Mouse (Mus musculus) embryonic facial prominence, embryonic 10.5 days (tissue): ENCODE results near the gene Shank2. TPM values are rescaled to one million over a fixed set of nuclear protein-coding genes. Genes with fewer than 3 reads are reported as not detected.

Source experiments
- DNase-seq: peaks from one replicate; pipeline ENCODE4 v3.0.0-alpha.2; 2017; ENCODE audit warnings: low spot score
- H3K27ac ChIP-seq: fragments of 300-500 bp; sonication (generic); replicated peaks from 2 replicates; pipeline ENCODE4 v1.5.1; 2016; ENCODE audit warnings: mild to moderate bottlenecking
- H3K27me3 ChIP-seq: fragments of 300-500 bp; sonication (generic); replicated peaks from 2 replicates; pipeline ENCODE4 v1.6.1; 2016; ENCODE audit warnings: low read depth, mild to moderate bottlenecking; ENCODE audit not compliant: poor library complexity, severe bottlenecking
- H3K36me3 ChIP-seq: fragments of 300-500 bp; sonication (generic); replicated peaks from 2 replicates; pipeline ENCODE4 v1.6.1; 2016; ENCODE audit warnings: mild to moderate bottlenecking, moderate library complexity
- H3K4me1 ChIP-seq: fragments of 300-500 bp; sonication (generic); 2 replicates; pipeline ENCODE4 v1.6.1; 2016
- H3K4me3 ChIP-seq: fragments of 300-500 bp; sonication (generic); 2 replicates; pipeline ENCODE4 v1.5.1; 2016; ENCODE audit warnings: mild to moderate bottlenecking, moderate library complexity
- H3K9me3 ChIP-seq: fragments of 300-500 bp; sonication (generic); 2 replicates; pipeline ENCODE4 v1.6.1; 2016; ENCODE audit warnings: mild to moderate bottlenecking
- WGBS: fragments of 180-500 bp; shearing (Covaris S2); methylation state at CpG from one replicate; pipeline ENCODE4 v1.1.7; 2016; 5-methylcytosine and 5-hydroxymethylcytosine counted together
- polyA plus RNA-seq: library from polyadenylated mRNA; unstranded; fragments of >200 nt; fragmentation: Nextera tagmentation; extraction: Ambion mirVana; gene quantifications from 2 replicates; pipeline ENCODE4 v1.2.1, GENCODE M21; 2016

Gene Shank2
- polyA plus RNA-seq, 1 experiment from 2014 or later: 0.75 TPM

- H3K36me3 ChIP-seq: no peaks in the 10 kb centered on the region
- 81% methylated on average over 10 of the region's 10 CpGs for WGBS
- H3K27me3 ChIP-seq: no peaks in the 10 kb centered on the region
- no peak for DNase-seq
- no peaks in the 10 kb centered on the region for H3K4me1 ChIP-seq
- H3K27ac ChIP-seq: no peak overlapping the region
- no peaks in the 10 kb centered on the region for H3K9me3 ChIP-seq
- no peak overlapping the region for H3K4me3 ChIP-seq
These were observed 306.2 kb downstream of the Shank2 start for GRCm38 (mm10) chr7:144307853-144308409.

DNA sequence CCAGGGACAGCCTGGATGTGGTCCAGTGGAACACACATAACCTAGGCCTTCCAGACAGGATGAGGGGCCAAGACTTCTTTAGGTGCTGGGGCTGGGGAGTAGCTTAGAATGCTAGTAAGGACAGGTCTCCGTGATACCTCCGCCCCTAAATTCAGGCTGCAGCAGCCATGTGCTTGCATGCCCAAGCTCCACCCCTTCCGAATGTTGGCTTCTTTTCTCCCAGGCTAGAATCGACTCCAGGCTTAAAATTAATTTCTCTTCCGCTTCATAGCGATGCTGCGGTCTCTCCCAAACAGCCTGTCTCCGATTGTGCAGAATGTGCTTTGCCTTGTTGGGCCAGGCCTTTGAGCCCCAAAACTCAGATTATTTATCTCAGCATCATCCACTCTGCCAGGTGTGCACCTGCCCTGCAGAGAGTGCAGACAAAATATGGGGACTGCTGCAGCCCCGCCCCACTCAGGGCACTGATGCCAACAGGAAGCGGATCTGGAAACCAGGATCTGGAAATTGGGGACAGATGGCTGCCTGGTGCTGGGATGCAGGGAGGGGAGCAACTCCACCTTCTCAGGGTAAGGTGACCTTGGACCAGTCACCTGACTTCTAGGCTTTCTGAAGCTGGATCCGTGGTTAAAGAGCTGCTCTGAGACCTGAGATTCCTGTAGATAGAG, 312.8 kb downstream of the Shank2 start:
- Histone ChIP-seq H3K9me3 (no peaks in the 10 kb centered on the region), H3K27ac (no peak overlapping the region), H3K36me3 (no peaks in the 10 kb centered on the region), H3K4me1 (peaks cover 11% of the 10 kb centered on the region), H3K27me3 (no peaks in the 10 kb centered on the region), H3K4me3 (no peak overlapping the region)
- WGBS: 88% methylated on average over 11 of the region's 11 CpGs
- DNase-seq: no peak

- Histone ChIP-seq H3K4me1 (peaks cover 11% of the 10 kb centered on the region), H3K4me3 (no peak overlapping the region), H3K27me3 (no peaks in the 10 kb centered on the region), H3K27ac (no peak overlapping the region), H3K36me3 (no peaks in the 10 kb centered on the region), H3K9me3 (no peaks in the 10 kb centered on the region)
- no peak for DNase-seq
- 89% methylated on average over 6 of the region's 6 CpGs for WGBS
These were observed 314.5 kb downstream of the Shank2 start for GRCm38 (mm10) chr7:144316224-144316623.

DNA sequence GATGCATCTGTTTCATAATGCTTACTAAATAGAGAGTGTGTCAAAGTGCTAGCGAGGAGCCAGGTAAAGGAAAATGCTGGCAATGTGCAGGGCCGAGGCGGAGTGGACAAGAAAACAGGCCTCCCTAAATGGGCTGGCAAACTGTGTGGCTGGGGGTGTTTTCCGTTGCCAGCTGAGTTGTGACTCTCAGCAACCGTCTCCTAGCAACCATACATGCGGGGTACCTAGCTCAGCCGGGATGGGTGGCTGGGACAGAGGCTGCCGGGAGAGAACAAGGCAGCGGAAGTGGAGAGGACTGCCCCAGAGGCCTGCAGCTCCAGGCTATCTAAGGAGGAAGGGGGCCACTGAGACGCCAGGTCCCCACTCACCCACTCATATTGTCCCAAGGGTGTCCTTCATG, 315.1 kb downstream of the Shank2 start:
- H3K27ac ChIP-seq: no peak overlapping the region; the same call in 1 of the 2 replicates
- no peaks in the 10 kb centered on the region for H3K36me3 ChIP-seq
- no peaks in the 10 kb centered on the region for H3K27me3 ChIP-seq
- H3K4me1 ChIP-seq: peaks cover 11% of the 10 kb centered on the region
- H3K9me3 ChIP-seq: no peaks in the 10 kb centered on the region
- 40% methylated on average over 10 of the region's 10 CpGs for WGBS
- DNase-seq: peak; percentile 24
- H3K4me3 ChIP-seq: no peak overlapping the region

- H3K4me3 ChIP-seq: no peak overlapping the region
- DNase-seq: no peak
- H3K9me3 ChIP-seq: no peaks in the 10 kb centered on the region
- no peaks in the 10 kb centered on the region for H3K36me3 ChIP-seq
- no peak overlapping the region for H3K27ac ChIP-seq
- no peaks in the 10 kb centered on the region for H3K27me3 ChIP-seq
- 94% methylated on average over 2 of the region's 2 CpGs for WGBS
- no peaks in the 10 kb centered on the region for H3K4me1 ChIP-seq
These were observed 322.3 kb downstream of the Shank2 start for GRCm38 (mm10) chr7:144324077-144324476.

- H3K27me3 ChIP-seq: no peaks in the 10 kb centered on the region
- H3K4me3 ChIP-seq: no peak overlapping the region
- no peaks in the 10 kb centered on the region for H3K4me1 ChIP-seq
- DNase-seq: no peak
- H3K9me3 ChIP-seq: no peaks in the 10 kb centered on the region
- no peaks in the 10 kb centered on the region for H3K36me3 ChIP-seq
- H3K27ac ChIP-seq: no peak overlapping the region
- 90% methylated on average over 6 of the region's 6 CpGs for WGBS
These were observed 323.1 kb downstream of the Shank2 start for GRCm38 (mm10) chr7:144324861-144325260.

DNA sequence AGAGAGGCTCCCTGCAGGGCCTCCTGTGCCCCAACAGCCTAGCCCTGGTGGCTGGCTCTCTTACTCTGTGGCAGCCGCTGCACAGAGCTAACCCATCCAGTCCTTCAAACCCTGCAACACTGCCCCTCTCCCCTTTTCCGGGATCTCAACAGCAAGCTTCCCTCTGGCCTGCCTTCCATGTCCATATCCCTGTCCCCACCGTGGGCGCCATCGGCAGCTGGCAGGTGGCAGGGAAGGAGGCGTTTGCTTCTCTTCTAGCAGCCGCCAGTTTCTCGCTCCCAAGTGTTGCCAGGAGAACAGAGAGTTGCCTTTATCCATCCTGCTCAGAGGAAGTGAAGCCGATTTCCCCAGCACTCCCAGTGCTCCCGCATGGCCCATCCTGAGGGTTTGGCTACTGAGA, 323.9 kb downstream of the Shank2 start:
- 93% methylated on average over 10 of the region's 10 CpGs for WGBS
- no peak for DNase-seq
- Histone ChIP-seq H3K4me3 (no peak overlapping the region), H3K27ac (no peak overlapping the region), H3K27me3 (no peaks in the 10 kb centered on the region), H3K36me3 (no peaks in the 10 kb centered on the region), H3K4me1 (no peaks in the 10 kb centered on the region), H3K9me3 (no peaks in the 10 kb centered on the region)

DNA sequence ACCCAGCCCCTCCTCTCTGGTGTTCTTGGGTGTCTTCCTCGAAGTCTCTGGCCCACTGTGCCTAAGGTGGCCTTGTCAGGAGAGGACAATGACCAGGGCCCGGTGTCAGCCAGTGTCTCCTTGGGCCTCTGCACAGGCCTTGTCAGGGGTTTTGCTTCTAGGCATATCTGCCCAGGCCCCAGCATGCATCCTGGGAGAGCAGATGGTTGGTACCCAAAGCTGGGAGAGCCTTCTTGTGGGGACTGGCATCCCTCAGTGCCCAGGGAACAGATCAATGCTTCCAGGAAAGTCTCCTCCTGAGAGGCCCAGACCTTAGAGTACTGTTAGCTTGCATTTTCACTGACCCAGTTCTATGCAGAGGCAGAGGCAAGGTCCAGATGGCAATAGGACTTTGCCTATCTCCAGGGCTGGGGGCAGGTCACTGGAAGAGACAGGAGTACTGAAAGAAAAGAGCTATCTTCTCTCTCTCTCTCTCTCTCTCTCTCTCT, 327.7 kb downstream of the Shank2 start:
- Histone ChIP-seq H3K4me1 (no peaks in the 10 kb centered on the region), H3K36me3 (no peaks in the 10 kb centered on the region), H3K27me3 (no peaks in the 10 kb centered on the region), H3K27ac (no peak overlapping the region), H3K9me3 (no peaks in the 10 kb centered on the region), H3K4me3 (no peak overlapping the region)
- WGBS: 87% methylated on average over 2 of the region's 2 CpGs
- DNase-seq: no peak

- no peak overlapping the region for H3K27ac ChIP-seq
- no peak overlapping the region for H3K4me3 ChIP-seq
- H3K9me3 ChIP-seq: no peaks in the 10 kb centered on the region
- DNase-seq: no peak
- no peaks in the 10 kb centered on the region for H3K36me3 ChIP-seq
- no peaks in the 10 kb centered on the region for H3K4me1 ChIP-seq
- no peaks in the 10 kb centered on the region for H3K27me3 ChIP-seq
These were observed 334.9 kb downstream of the Shank2 start for GRCm38 (mm10) chr7:144336626-144337025.

GRCm38 (mm10) chr7:144338694-144339093, 337.0 kb downstream of the Shank2 start:
- H3K9me3 ChIP-seq: no peaks in the 10 kb centered on the region
- 89% methylated on average over 5 of the region's 5 CpGs for WGBS
- no peaks in the 10 kb centered on the region for H3K36me3 ChIP-seq
- DNase-seq: no peak
- no peaks in the 10 kb centered on the region for H3K27me3 ChIP-seq
- H3K4me3 ChIP-seq: no peak overlapping the region
- H3K27ac ChIP-seq: no peak overlapping the region
- H3K4me1 ChIP-seq: no peaks in the 10 kb centered on the region

DNA sequence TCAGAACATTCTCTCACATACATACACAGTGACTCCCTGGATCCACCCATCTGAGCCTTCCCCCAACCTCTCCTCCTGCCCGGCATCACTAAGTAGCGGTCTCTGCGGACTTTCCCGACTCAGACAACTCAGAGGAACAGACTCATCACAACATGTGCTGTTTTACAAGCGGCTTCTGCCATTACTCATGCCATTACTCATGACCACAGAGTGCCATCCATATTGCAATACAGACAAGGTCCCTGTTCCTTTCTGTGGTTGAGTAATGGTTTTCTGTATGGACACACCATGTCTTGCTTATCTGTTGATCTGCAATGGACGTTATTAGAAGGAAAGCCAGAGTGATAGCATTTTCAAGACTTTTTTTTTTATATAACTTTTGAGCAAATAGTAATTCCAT, 338.6 kb downstream of the Shank2 start:
- H3K4me1 ChIP-seq: no peaks in the 10 kb centered on the region
- 91% methylated on average over 6 of the region's 6 CpGs for WGBS

GRCm38 (mm10) chr7:144366133-144366532, 364.4 kb downstream of the Shank2 start:
- Histone ChIP-seq H3K27ac (no peak overlapping the region), H3K36me3 (no peaks in the 10 kb centered on the region), H3K4me1 (no peaks in the 10 kb centered on the region), H3K27me3 (no peaks in the 10 kb centered on the region), H3K9me3 (0 out of 2 replicates have a peak, but pooled peaks cover 2% of the 10 kb centered on the region), H3K4me3 (no peak overlapping the region)
- DNase-seq: no peak
- 94% methylated on average over 2 of the region's 2 CpGs for WGBS

More for the DNA sequence above, 338.6 kb downstream of the Shank2 start:
- Histone ChIP-seq H3K27ac (no peak overlapping the region), H3K4me3 (no peak overlapping the region), H3K36me3 (no peaks in the 10 kb centered on the region), H3K27me3 (no peaks in the 10 kb centered on the region), H3K9me3 (no peaks in the 10 kb centered on the region)
- DNase-seq: no peak

GRCm38 (mm10) chr7:144373059-144373458, 371.3 kb downstream of the Shank2 start:
- Histone ChIP-seq H3K36me3 (no peaks in the 10 kb centered on the region), H3K27me3 (no peaks in the 10 kb centered on the region), H3K27ac (no peak overlapping the region), H3K4me1 (no peaks in the 10 kb centered on the region), H3K4me3 (no peak overlapping the region), H3K9me3 (no peaks in the 10 kb centered on the region)
- DNase-seq: no peak
- WGBS: 92% methylated on average over 8 of the region's 8 CpGs
